Mouse (Mus musculus): ENCODE data around the gene Hif3a.

Gene Hif3a

GRCm38 (mm10) chr7:17024814-17025504 lies 37.3 kb downstream of the Hif3a start:
- CTCF ChIA-PET, result interaction anchor here (2.0 kb wide), 1 partner anchor 11 kb away, joined by 4 read pairs; no protein-coding TSS in a partner anchor

GRCm38 (mm10) chr7:17024141-17024540 lies 38.1 kb downstream of the Hif3a start:
- CTCF ChIA-PET, result interaction anchor here (0.6 to 2.0 kb wide), 2 partner anchors 10 to 902 kb away, joined by 3 to 4 read pairs; no protein-coding TSS in a partner anchor

DNA sequence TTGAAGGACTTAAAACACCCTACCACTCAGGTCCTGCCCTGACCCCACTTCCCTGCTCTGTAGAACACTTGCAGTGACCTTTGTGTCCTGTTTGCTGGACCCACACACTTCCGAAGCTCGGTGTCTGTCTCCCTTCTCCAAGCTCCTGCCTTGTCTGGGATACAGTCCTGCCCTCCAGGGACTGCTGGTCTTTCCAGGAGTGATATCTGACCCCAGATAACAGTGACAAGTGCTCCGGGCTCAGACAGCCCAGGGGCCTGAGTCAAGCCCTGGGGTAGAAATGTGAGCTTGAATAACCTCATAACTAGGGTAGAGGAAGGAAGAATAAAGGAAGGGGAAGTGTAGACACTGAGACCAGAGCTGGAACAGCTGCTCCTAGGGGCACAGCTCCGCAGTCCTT lies 38.5 kb downstream of the Hif3a start:
- CTCF ChIA-PET, result interaction anchor here (0.6 to 2.0 kb wide), 3 partner anchors 10 to 902 kb away, joined by 3 to 6 read pairs (median 4); no protein-coding TSS in a partner anchor

DNA sequence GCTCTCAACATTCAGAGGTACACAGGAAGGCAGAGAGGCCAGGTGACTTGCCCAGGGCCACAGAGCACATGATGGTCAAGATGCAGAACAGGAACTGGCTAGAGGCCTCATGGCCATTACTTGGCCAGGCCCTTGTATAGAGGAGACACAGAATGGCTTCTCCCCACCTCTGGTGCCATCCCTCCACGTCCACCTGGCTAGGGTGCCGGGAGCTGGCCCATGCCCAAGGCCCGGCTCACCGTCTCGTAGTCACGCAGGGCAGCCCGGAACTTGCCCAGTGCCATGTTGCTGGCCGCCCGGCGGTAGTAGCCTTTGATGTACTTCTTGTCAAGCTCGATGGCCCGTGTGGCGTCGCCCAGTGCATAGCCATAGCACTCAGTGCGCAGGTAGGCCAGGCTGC lies 40.1 kb downstream of the Hif3a start:
- CTCF ChIA-PET, result interaction anchor here (2.0 kb wide), 1 partner anchor 15 kb away, joined by 6 read pairs; no protein-coding TSS in a partner anchor

- CTCF ChIA-PET, result no interaction called here
Observed at GRCm38 (mm10) chr7:17019426-17020166, 42.6 kb downstream of the Hif3a start.

- CTCF ChIA-PET, result no interaction called here
Observed at GRCm38 (mm10) chr7:17017921-17018320, 44.3 kb downstream of the Hif3a start.

GRCm38 (mm10) chr7:17017036-17017435 lies 45.2 kb downstream of the Hif3a start:
- CTCF ChIA-PET, result no interaction called here

- CTCF ChIA-PET, result interaction anchor here (1.0 kb wide), 1 partner anchor 14 kb away, joined by 3 read pairs; no protein-coding TSS in a partner anchor
Observed at GRCm38 (mm10) chr7:17015381-17015780, 46.8 kb downstream of the Hif3a start.

GRCm38 (mm10) chr7:17011909-17012590 lies 50.2 kb downstream of the Hif3a start:
- CTCF ChIA-PET, result no interaction called here

- CTCF ChIA-PET, result interaction anchor here (0.5 kb wide), 1 partner anchor 49 kb away, joined by 3 read pairs; no protein-coding TSS in a partner anchor
Observed at GRCm38 (mm10) chr7:17010010-17010347, 52.2 kb downstream of the Hif3a start.

- CTCF ChIA-PET, result interaction anchor here (1.2 kb wide), 1 partner anchor 53 kb away, joined by 3 read pairs; no protein-coding TSS in a partner anchor
Observed at GRCm38 (mm10) chr7:17009326-17010009, 52.8 kb downstream of the Hif3a start.

- CTCF ChIA-PET, result interaction anchor here (1.4 to 2.2 kb wide), 3 partner anchors 15 to 62 kb away, joined by 6 to 15 read pairs (median 6); no protein-coding TSS in a partner anchor
Observed at GRCm38 (mm10) chr7:17007300-17007699, 54.9 kb downstream of the Hif3a start.

DNA sequence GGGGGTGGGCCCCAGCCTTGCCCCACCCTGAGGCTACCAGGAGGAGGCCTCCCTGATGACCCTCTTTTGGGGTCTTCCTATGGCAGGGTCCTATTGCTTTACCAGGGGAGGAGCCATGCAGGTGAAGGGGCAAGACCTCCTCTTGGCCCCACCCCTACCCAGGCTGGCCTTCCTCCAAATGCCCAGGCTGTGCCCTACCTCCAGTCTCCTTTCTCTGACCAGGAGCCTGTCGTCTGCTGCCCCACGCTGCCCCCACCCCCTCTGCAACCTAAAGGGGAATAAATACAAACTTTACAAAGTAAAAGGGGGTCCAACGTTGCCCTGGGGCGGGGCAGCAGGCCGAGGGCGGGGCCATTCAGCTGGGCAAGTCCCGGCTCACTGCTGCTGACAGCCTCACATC lies 57.5 kb downstream of the Hif3a start:
- CTCF ChIA-PET, result no interaction called here

DNA sequence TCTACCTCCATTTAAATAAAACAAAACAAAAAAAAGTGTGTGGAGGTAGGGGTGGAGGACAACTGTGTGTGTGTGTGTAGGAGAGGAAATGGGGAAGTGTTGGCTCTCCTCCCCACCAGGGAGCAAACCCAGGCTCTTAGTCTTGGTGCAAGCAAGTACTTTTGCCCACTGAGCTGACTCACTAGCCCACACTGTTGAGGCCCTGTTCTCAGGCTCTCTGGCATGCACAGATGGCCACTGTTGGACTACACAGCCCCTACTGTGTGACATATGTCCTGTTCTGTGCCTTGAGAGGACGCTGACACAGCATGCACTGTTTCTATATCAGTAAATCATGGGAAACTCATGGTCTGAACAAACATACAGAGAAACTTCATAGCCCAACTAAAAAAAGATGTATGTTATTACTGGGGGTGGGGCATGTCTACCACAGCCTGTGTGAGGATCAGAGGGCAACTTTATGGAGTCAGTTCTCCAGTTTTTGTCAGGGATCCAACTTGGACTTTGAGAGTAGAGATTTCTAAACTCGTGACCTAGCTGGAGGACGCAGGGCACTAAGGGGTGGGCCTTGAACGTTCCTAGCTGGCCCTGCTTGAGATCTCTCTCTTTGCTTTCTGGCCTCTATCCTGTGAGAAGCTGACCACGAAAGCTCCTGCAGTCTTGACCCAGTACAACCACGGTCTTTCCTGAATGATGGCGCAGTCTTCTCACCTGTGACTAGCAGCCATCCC lies 58.8 kb downstream of the Hif3a start:
- CTCF ChIA-PET, result interaction anchor here (0.8 kb wide), 1 partner anchor 63 kb away, joined by 5 read pairs; no protein-coding TSS in a partner anchor

- CTCF ChIA-PET, result interaction anchor here (0.7 to 1.8 kb wide), 2 partner anchors 57 to 69 kb away, joined by 3 to 4 read pairs; no protein-coding TSS in a partner anchor
Observed at GRCm38 (mm10) chr7:17002375-17003195, 59.6 kb downstream of the Hif3a start.

DNA sequence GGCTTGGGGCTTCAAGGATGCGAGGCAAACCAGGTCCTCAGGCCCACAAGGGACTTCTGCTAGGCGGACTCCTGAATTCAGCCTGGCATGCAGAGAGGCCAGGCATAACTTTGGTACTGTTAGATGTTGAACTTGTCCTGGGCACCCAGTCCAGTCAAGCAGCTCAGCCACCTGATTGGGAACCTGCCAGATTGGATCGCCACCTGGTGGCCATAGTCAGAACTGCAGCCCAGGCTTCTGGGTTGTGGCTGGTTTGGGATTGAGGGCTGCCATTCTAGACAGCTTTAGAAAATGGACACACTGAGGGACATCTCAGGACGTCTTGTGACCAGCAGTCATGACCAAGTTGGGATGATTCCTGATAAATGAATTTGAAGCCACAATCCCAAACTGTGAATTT lies 62.6 kb downstream of the Hif3a start:
- CTCF ChIA-PET, result interaction anchor here (1.7 to 2.0 kb wide), 2 partner anchors 47 to 49 kb away, joined by 6 to 8 read pairs; no protein-coding TSS in a partner anchor

DNA sequence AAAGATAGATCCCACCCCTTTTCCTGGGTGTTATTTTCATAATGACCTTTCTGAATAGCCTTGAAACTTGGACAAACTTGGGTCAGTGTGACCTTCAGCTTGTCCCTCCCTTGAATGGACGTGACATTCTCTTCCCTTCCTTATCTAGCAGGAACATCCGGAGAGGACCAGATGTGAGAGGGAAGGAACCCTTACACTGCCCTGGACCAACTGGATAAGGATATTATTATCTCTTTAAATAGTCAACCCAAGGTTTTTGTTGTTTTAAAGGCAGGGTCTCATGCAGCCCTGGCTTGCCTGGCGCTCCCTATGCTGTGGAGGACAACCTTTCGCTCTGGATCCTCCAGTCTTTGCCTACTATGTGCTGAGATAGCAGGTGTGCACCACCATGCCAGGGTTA lies 63.0 kb downstream of the Hif3a start:
- CTCF ChIA-PET, result interaction anchor here (0.6 to 2.0 kb wide), 3 partner anchors 47 to 58 kb away, joined by 4 to 8 read pairs (median 6); no protein-coding TSS in a partner anchor

DNA sequence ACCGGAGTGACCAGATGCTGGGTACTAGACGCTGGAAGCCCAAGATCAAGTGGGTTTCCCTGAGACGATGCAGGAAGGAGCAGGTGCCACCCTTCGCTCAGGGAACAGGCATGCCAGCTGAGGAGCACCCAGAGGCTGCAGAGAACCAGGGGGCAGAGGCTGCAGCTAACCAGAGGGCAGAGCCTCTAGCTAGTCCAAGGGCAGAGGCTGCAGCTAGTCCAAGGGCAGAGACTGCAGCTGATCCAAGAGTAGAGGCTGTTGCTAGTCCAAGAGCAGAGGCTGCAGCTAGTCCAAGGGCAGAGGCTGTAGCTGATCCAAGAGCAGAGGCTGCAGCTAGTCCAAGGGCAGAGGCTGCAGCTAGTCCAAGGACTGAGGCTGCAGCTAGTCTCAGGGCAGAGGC lies 66.9 kb downstream of the Hif3a start:
- CTCF ChIA-PET, result interaction anchor here (0.5 to 0.9 kb wide), 2 partner anchors 68 to 100 kb away, joined by 3 to 5 read pairs; no protein-coding TSS in a partner anchor

GRCm38 (mm10) chr7:16994400-16994799 lies 67.8 kb downstream of the Hif3a start:
- CTCF ChIA-PET, result no interaction called here

Data from spleen, embryonic (tissue).